Mouse (Mus musculus): ENCODE measurements at regions not wholly inside any gene's neighbourhood (a gene's known extent, or its start where the extent isn't known, plus 50 kb on each side); places are given as distances from the start of the nearest gene placed in this dataset.

GRCm38 (mm10) chr9:23041537-23042472, 181.1 kb upstream of the Bmper start:
- Histone ChIP-seq H3K4me2 (no peak overlapping the region), H3K9me3 (ENCODE audit: control insufficient read depth, low read length) (no peaks in the 10 kb centered on the region), H3K36me3 (ENCODE audit: control insufficient read depth, insufficient read depth, low read length) (no peaks in the 10 kb centered on the region), H3K4me1 (replicated peaks; ENCODE audit: control insufficient read depth, insufficient read depth, low read length) (no peaks in the 10 kb centered on the region; the same call in 1 of the 2 replicates), H3K9ac (ENCODE audit: low read depth, low read length) (no peak overlapping the region), H3K27me3 (replicated peaks; ENCODE audit: control insufficient read depth, insufficient read depth, low read length) (no peaks in the 10 kb centered on the region), H3K4me3 (ENCODE audit: low read depth, low read length) (no peak overlapping the region), H3K27ac (ENCODE audit: low read depth, low read length) (no peak overlapping the region)
- DNase-seq (ENCODE audit: low spot score) (no peak), ATAC-seq (replicated peaks; ENCODE audit: low FRiP score) (no peak)
- WGBS, result 57% methylated on average over 22 of the region's 22 CpGs

GRCm38 (mm10) chr9:23043006-23043405, 179.9 kb upstream of the Bmper start:
- no peaks in the 10 kb centered on the region for H3K36me3 ChIP-seq (ENCODE audit: control insufficient read depth, insufficient read depth, low read length)
- no peaks in the 10 kb centered on the region; the same call in 1 of the 2 replicates for H3K4me1 ChIP-seq (replicated peaks; ENCODE audit: control insufficient read depth, insufficient read depth, low read length)
- H3K27ac ChIP-seq (ENCODE audit: low read depth, low read length), result no peak overlapping the region
- no peak overlapping the region for H3K9ac ChIP-seq (ENCODE audit: low read depth, low read length)
- 32% methylated on average over 4 of the region's 4 CpGs for WGBS
- no peak overlapping the region for H3K4me2 ChIP-seq
- H3K9me3 ChIP-seq (ENCODE audit: control insufficient read depth, low read length), result no peaks in the 10 kb centered on the region
- no peak for DNase-seq (ENCODE audit: low spot score)
- no peak for ATAC-seq (replicated peaks; ENCODE audit: low FRiP score)
- no peaks in the 10 kb centered on the region for H3K27me3 ChIP-seq (replicated peaks; ENCODE audit: control insufficient read depth, insufficient read depth, low read length)
- H3K4me3 ChIP-seq (ENCODE audit: low read depth, low read length), result no peak overlapping the region

- Histone ChIP-seq H3K4me3 (ENCODE audit: low read depth, low read length) (no peak overlapping the region), H3K36me3 (ENCODE audit: control insufficient read depth, insufficient read depth, low read length) (no peaks in the 10 kb centered on the region), H3K27ac (ENCODE audit: low read depth, low read length) (no peak overlapping the region), H3K9ac (ENCODE audit: low read depth, low read length) (no peak overlapping the region), H3K4me1 (replicated peaks; ENCODE audit: control insufficient read depth, insufficient read depth, low read length) (no peaks in the 10 kb centered on the region; the same call in 1 of the 2 replicates), H3K9me3 (ENCODE audit: control insufficient read depth, low read length) (no peaks in the 10 kb centered on the region), H3K27me3 (replicated peaks; ENCODE audit: control insufficient read depth, insufficient read depth, low read length) (no peaks in the 10 kb centered on the region), H3K4me2 (no peak overlapping the region)
- DNase-seq (ENCODE audit: low spot score) (no peak), ATAC-seq (replicated peaks; ENCODE audit: low FRiP score) (no peak)
- WGBS, result 29% methylated on average over 2 of the region's 2 CpGs
These were observed 177.4 kb upstream of the Bmper start for GRCm38 (mm10) chr9:23045486-23045885.

GRCm38 (mm10) chr9:23050751-23051150, 172.1 kb upstream of the Bmper start:
- no peak overlapping the region for H3K27ac ChIP-seq (ENCODE audit: low read depth, low read length)
- H3K4me3 ChIP-seq (ENCODE audit: low read depth, low read length), result no peak overlapping the region
- no peaks in the 10 kb centered on the region for H3K9me3 ChIP-seq (ENCODE audit: control insufficient read depth, low read length)
- no peak overlapping the region for H3K4me2 ChIP-seq
- H3K9ac ChIP-seq (ENCODE audit: low read depth, low read length), result no peak overlapping the region
- no peaks in the 10 kb centered on the region for H3K27me3 ChIP-seq (replicated peaks; ENCODE audit: control insufficient read depth, insufficient read depth, low read length)
- WGBS, result 55% methylated on average over 2 of the region's 2 CpGs
- ATAC-seq (replicated peaks; ENCODE audit: low FRiP score) (no peak), DNase-seq (ENCODE audit: low spot score) (no peak)
- no peaks in the 10 kb centered on the region for H3K4me1 ChIP-seq (replicated peaks; ENCODE audit: control insufficient read depth, insufficient read depth, low read length)
- H3K36me3 ChIP-seq (ENCODE audit: control insufficient read depth, insufficient read depth, low read length), result no peaks in the 10 kb centered on the region

- no peak overlapping the region for H3K9ac ChIP-seq (ENCODE audit: low read depth, low read length)
- H3K4me1 ChIP-seq (replicated peaks; ENCODE audit: control insufficient read depth, insufficient read depth, low read length), result no peaks in the 10 kb centered on the region; the same call in 1 of the 2 replicates
- no peak for ATAC-seq (replicated peaks; ENCODE audit: low FRiP score)
- H3K27me3 ChIP-seq (replicated peaks; ENCODE audit: control insufficient read depth, insufficient read depth, low read length), result no peaks in the 10 kb centered on the region
- no peaks in the 10 kb centered on the region for H3K36me3 ChIP-seq (ENCODE audit: control insufficient read depth, insufficient read depth, low read length)
- DNase-seq (ENCODE audit: low spot score), result no peak
- H3K9me3 ChIP-seq (ENCODE audit: control insufficient read depth, low read length), result no peaks in the 10 kb centered on the region
- WGBS, result 60% methylated on average over 4 of the region's 4 CpGs
- H3K27ac ChIP-seq (ENCODE audit: low read depth, low read length), result no peak overlapping the region
- H3K4me2 ChIP-seq, result no peak overlapping the region
- H3K4me3 ChIP-seq (ENCODE audit: low read depth, low read length), result no peak overlapping the region
These were observed 163.3 kb upstream of the Bmper start for GRCm38 (mm10) chr9:23059526-23059925.

GRCm38 (mm10) chr9:23060526-23060925, 162.3 kb upstream of the Bmper start:
- no peaks in the 10 kb centered on the region for H3K36me3 ChIP-seq (ENCODE audit: control insufficient read depth, insufficient read depth, low read length)

GRCm38 (mm10) chr9:23061179-23061929, 161.5 kb upstream of the Bmper start:
- Histone ChIP-seq H3K9me3 (ENCODE audit: control insufficient read depth, low read length) (no peaks in the 10 kb centered on the region), H3K36me3 (ENCODE audit: control insufficient read depth, insufficient read depth, low read length) (no peaks in the 10 kb centered on the region), H3K4me2 (no peak overlapping the region), H3K27ac (ENCODE audit: low read depth, low read length) (no peak overlapping the region), H3K9ac (ENCODE audit: low read depth, low read length) (no peak overlapping the region), H3K27me3 (replicated peaks; ENCODE audit: control insufficient read depth, insufficient read depth, low read length) (no peaks in the 10 kb centered on the region), H3K4me1 (replicated peaks; ENCODE audit: control insufficient read depth, insufficient read depth, low read length) (no peaks in the 10 kb centered on the region; the same call in 1 of the 2 replicates), H3K4me3 (ENCODE audit: low read depth, low read length) (no peak overlapping the region)
- 54% methylated on average over 4 of the region's 4 CpGs for WGBS
- DNase-seq (ENCODE audit: low spot score), result no peak
- ATAC-seq (replicated peaks; ENCODE audit: low FRiP score), result no peak

More at GRCm38 (mm10) chr9:23060526-23060925, 162.3 kb upstream of the Bmper start:
- H3K9me3 ChIP-seq (ENCODE audit: control insufficient read depth, low read length), result no peaks in the 10 kb centered on the region
- H3K27me3 ChIP-seq (replicated peaks; ENCODE audit: control insufficient read depth, insufficient read depth, low read length), result no peaks in the 10 kb centered on the region
- DNase-seq (ENCODE audit: low spot score) (no peak), ATAC-seq (replicated peaks; ENCODE audit: low FRiP score) (no peak)
- no peak overlapping the region for H3K9ac ChIP-seq (ENCODE audit: low read depth, low read length)
- H3K4me2 ChIP-seq, result no peak overlapping the region
- H3K4me1 ChIP-seq (replicated peaks; ENCODE audit: control insufficient read depth, insufficient read depth, low read length), result no peaks in the 10 kb centered on the region; the same call in 1 of the 2 replicates
- no peak overlapping the region for H3K27ac ChIP-seq (ENCODE audit: low read depth, low read length)
- H3K4me3 ChIP-seq (ENCODE audit: low read depth, low read length), result no peak overlapping the region

- ATAC-seq (replicated peaks; ENCODE audit: low FRiP score), result no peak
- no peak overlapping the region for H3K4me3 ChIP-seq (ENCODE audit: low read depth, low read length)
- H3K27me3 ChIP-seq (replicated peaks; ENCODE audit: control insufficient read depth, insufficient read depth, low read length), result no peaks in the 10 kb centered on the region
- no peak for DNase-seq (ENCODE audit: low spot score)
- H3K9me3 ChIP-seq (ENCODE audit: control insufficient read depth, low read length), result no peaks in the 10 kb centered on the region
- no peak overlapping the region for H3K4me2 ChIP-seq
- WGBS, result 76% methylated on average over 8 of the region's 8 CpGs
- H3K4me1 ChIP-seq (replicated peaks; ENCODE audit: control insufficient read depth, insufficient read depth, low read length), result no peaks in the 10 kb centered on the region; the same call in 1 of the 2 replicates
- H3K27ac ChIP-seq (ENCODE audit: low read depth, low read length), result no peak overlapping the region
- H3K36me3 ChIP-seq (ENCODE audit: control insufficient read depth, insufficient read depth, low read length), result no peaks in the 10 kb centered on the region
- H3K9ac ChIP-seq (ENCODE audit: low read depth, low read length), result no peak overlapping the region
These were observed 160.7 kb upstream of the Bmper start for GRCm38 (mm10) chr9:23062057-23062655.

All from liver, embryonic 11.5 days (tissue).